Mouse (Mus musculus) spleen, adult 2 months (tissue): Measurements from ENCODE around the gene Tmpo.

Experiments used
- CTCF ChIP-seq: fragments of 200-500 bp; IDR thresholded peaks from 2 replicates; pipeline ENCODE4 v1.5.1; 2011; ENCODE audit warnings: mild to moderate bottlenecking, inconsistent platforms; ENCODE audit not compliant: insufficient read depth, insufficient read length, insufficient replicate concordance; ENCODE audit errors: extremely low read depth
- POLR2A ChIP-seq: fragments of 200-500 bp; IDR thresholded peaks from 2 replicates; pipeline ENCODE4 v1.6.1; 2011; ENCODE audit warnings: low read depth, low read length, inconsistent platforms

- no peak for TF ChIP-seq CTCF
- TF ChIP-seq POLR2A, result peak; percentile 76
Observed at GRCm38 (mm10) chr10:91181461-91182288, 560 bp upstream of the Tmpo start.
